Mouse (Mus musculus): ENCODE measurements around the gene Bex6.
"Not testable (repeated sequence)": the region's sequence is repeated elsewhere in the genome, so short reads cannot be mapped to it uniquely, and the experiment has no call there.

GRCm38 (mm10) chr16:32232050-32232449 lies 52.4 kb downstream of the Bex6 start:
- not testable (repeated sequence) for TF ChIP-seq FLI1 (IDR thresholded peaks at IDR 0.05; ENCODE audit: low read length); GATA1 (IDR thresholded peaks at IDR 0.05; ENCODE audit: borderline replicate concordance, low read length)

Data from megakaryocyte, embryonic 14.5 days (primary cell).